Mouse (Mus musculus) forebrain, embryonic 11.5 days (tissue): Measurements from ENCODE around the gene Tnfrsf8. TPM values are rescaled to one million over a fixed set of nuclear protein-coding genes. Genes with fewer than 3 reads are reported as not detected.
"Not testable (repeated sequence)": the region's sequence is repeated elsewhere in the genome, so short reads cannot be mapped to it uniquely, and the experiment has no call there.

ENCODE experiments used
- ATAC-seq: fragments of 200-750 bp; cut with Nextera tagmentation; replicated peaks from 2 replicates; pipeline ENCODE4 v1.8.0; 2017; ENCODE audit warnings: moderate TSS enrichment; ENCODE audit not compliant: low FRiP score
- DNase-seq: peaks from one replicate; pipeline ENCODE4 v3.0.0-alpha.2; 2017; ENCODE audit warnings: low spot score
- H3K27ac ChIP-seq: fragments of 300-500 bp; sonication (generic); 2 replicates; pipeline ENCODE4 v1.5.1; 2014; ENCODE audit warnings: low read depth, low read length
- H3K27me3 ChIP-seq: fragments of 300-500 bp; sonication (generic); 2 replicates; pipeline ENCODE4 v1.6.1; 2014; ENCODE audit warnings: mild to moderate bottlenecking, low read length, mixed read lengths; ENCODE audit not compliant: control insufficient read depth, insufficient read depth
- H3K36me3 ChIP-seq: fragments of 300-500 bp; sonication (generic); 2 replicates; pipeline ENCODE4 v1.6.1; 2014; ENCODE audit warnings: mild to moderate bottlenecking, low read length, moderate library complexity, mixed read lengths; ENCODE audit not compliant: control insufficient read depth, insufficient read depth
- H3K4me1 ChIP-seq: fragments of 300-500 bp; sonication (generic); replicated peaks from 2 replicates; pipeline ENCODE4 v1.6.1; 2014; ENCODE audit warnings: low read length, mixed read lengths; ENCODE audit not compliant: control insufficient read depth, insufficient read depth
- H3K4me2 ChIP-seq: fragments of 300-500 bp; sonication (generic); 2 replicates; pipeline ENCODE4 v1.6.1; 2014; ENCODE audit warnings: low read depth, mild to moderate bottlenecking, low read length, moderate library complexity, mixed read lengths; ENCODE audit not compliant: severe bottlenecking
- H3K4me3 ChIP-seq: fragments of 300-500 bp; sonication (generic); 2 replicates; pipeline ENCODE4 v1.5.1; 2014; ENCODE audit warnings: low read depth, low read length
- H3K9ac ChIP-seq: fragments of 300-500 bp; sonication (generic); 2 replicates; pipeline ENCODE4 v1.6.1; 2014; ENCODE audit warnings: low read length
- H3K9me3 ChIP-seq: fragments of 300-500 bp; sonication (generic); 2 replicates; pipeline ENCODE4 v1.6.1; 2016; ENCODE audit warnings: low read length, mixed read lengths; ENCODE audit not compliant: control insufficient read depth
- WGBS: fragments of 180-500 bp; shearing (Covaris S2); extraction: QIAGEN DNeasy Blood & Tissue Kit; methylation state at CpG from one replicate; pipeline ENCODE4 v1.1.7; 2014; 5-methylcytosine and 5-hydroxymethylcytosine counted together
- polyA plus RNA-seq: library from polyadenylated mRNA; unstranded; fragments of >200 nt; fragmentation: Nextera tagmentation; extraction: Ambion mirVana; gene quantifications from 2 replicates; pipeline ENCODE4 v1.2.1, GENCODE M21; 2014

The Tnfrsf8 gene
- not detected in 2 replicates for polyA plus RNA-seq

DNA sequence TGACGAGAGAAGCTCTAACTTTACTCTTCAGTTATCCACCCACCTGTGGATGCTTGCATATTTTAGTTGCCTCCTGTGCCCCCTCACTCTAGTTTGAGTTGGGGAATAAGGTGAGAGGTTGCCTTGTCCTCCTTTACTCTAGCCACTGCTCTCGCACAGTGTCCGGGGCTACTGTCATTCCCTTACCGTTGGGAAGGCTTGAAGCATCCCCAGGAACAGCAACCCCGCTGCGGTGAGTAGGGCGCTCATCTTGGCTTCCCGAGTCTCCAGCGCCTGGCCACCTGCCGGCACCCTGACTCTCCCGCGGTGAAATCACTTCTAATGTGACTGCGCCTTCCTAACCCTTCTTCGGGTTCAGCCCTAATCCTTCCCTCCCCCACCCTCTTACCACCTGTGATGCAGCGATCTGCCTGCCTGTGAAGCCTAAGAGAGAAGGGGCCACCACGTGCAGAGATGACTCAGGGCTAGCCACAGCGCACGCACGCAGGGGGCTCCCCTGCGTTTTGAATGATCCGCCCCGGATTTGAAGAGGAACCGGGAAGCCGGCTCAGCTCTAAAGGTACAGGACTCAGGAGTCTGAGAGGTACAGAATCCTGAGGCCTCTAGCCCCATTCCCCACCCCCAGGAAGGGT lies at the start of gene Tnfrsf8:
Gene Tnfrsf8, minus strand, starts transcription at position 329 of the 632 bp plus-strand sequence.
- H3K36me3 ChIP-seq, result no peaks in the 10 kb centered on the region
- WGBS, result 2% methylated on average over 24 of the region's 24 CpGs
- no peaks in the 10 kb centered on the region for H3K4me1 ChIP-seq
- H3K4me3 ChIP-seq, result no peak within 1 kb of the TSS
- H3K27ac ChIP-seq, result no peak within 1 kb of the TSS
- DNase-seq (no peak), ATAC-seq (no peak)
- no peak within 1 kb of the TSS for H3K9ac ChIP-seq
- no peak within 1 kb of the TSS for H3K4me2 ChIP-seq
- H3K9me3 ChIP-seq, result no peaks in the 10 kb centered on the region
- no peaks in the 10 kb centered on the region for H3K27me3 ChIP-seq

DNA sequence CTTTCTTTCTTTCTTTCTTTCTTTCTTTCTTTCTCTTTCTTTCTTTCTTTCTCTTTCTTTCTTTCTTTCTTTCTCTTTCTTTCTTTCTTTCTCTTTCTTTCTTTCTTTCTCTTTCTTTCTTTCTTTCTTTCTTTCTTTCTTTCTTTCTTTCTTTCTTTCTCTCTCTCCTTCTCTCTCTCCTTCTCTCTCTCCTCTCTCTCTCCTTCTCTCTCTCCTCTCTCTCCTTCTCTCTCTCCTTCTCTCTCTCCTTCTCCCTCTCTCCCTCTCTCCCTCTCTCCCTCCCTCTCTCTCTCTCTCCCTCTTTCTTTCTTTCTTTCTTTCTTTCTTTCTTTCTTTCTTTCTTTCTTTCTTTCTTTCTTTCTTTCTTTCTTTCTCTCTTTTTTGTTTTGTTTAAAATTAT lies 46.7 kb upstream of the Tnfrsf8 start:
- not testable (repeated sequence) for H3K4me1 ChIP-seq, H3K4me2 ChIP-seq, DNase-seq, H3K27me3 ChIP-seq, ATAC-seq, H3K36me3 ChIP-seq, H3K9me3 ChIP-seq, H3K9ac ChIP-seq, H3K27ac ChIP-seq, H3K4me3 ChIP-seq

GRCm38 (mm10) chr4:145361065-145361464 lies 46.1 kb upstream of the Tnfrsf8 start:
- H3K27me3 ChIP-seq, result no peaks in the 10 kb centered on the region
- DNase-seq (no peak), ATAC-seq (no peak)
- H3K9me3 ChIP-seq, result no peaks in the 10 kb centered on the region
- H3K4me3 ChIP-seq, result no peak overlapping the region
- no peak overlapping the region for H3K9ac ChIP-seq
- no peak overlapping the region for H3K4me2 ChIP-seq
- no peaks in the 10 kb centered on the region for H3K4me1 ChIP-seq
- no peaks in the 10 kb centered on the region for H3K36me3 ChIP-seq
- WGBS, result 42% methylated on average over 12 of the region's 12 CpGs
- H3K27ac ChIP-seq, result no peak overlapping the region

DNA sequence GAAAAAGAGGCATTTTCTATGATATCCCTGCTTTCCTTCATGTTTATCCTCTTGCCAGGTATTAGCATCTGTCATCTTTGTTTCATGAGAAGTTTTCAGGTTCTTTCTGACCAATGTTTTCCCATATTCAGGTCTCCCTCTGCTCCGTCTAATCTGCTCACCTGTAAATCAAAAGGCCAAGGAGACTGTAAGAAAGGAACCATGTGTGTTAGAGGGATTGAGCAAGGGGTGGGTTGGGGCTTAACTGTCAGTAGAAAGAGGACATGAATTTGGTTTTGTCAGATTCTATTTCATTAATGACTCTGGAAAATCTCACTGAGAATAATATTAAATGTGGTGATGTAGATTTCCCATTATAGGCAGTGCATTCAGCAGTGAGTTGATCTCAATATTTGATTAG lies 45.6 kb upstream of the Tnfrsf8 start:
- Histone ChIP-seq H3K36me3 (no peaks in the 10 kb centered on the region), H3K4me3 (no peak overlapping the region), H3K9ac (no peak overlapping the region), H3K27me3 (no peaks in the 10 kb centered on the region), H3K27ac (no peak overlapping the region), H3K4me1 (no peaks in the 10 kb centered on the region), H3K9me3 (no peaks in the 10 kb centered on the region), H3K4me2 (no peak overlapping the region)
- no peak for DNase-seq
- no peak for ATAC-seq
- WGBS, result 70% methylated on average over 1 of the region's 1 CpGs

GRCm38 (mm10) chr4:145356234-145356633 lies 41.3 kb upstream of the Tnfrsf8 start:
- Histone ChIP-seq H3K27ac (no peak overlapping the region), H3K4me2 (no peak overlapping the region), H3K4me1 (no peaks in the 10 kb centered on the region), H3K36me3 (no peaks in the 10 kb centered on the region), H3K9ac (no peak overlapping the region), H3K9me3 (no peaks in the 10 kb centered on the region), H3K4me3 (no peak overlapping the region), H3K27me3 (no peaks in the 10 kb centered on the region)
- DNase-seq, result no peak
- ATAC-seq, result no peak

DNA sequence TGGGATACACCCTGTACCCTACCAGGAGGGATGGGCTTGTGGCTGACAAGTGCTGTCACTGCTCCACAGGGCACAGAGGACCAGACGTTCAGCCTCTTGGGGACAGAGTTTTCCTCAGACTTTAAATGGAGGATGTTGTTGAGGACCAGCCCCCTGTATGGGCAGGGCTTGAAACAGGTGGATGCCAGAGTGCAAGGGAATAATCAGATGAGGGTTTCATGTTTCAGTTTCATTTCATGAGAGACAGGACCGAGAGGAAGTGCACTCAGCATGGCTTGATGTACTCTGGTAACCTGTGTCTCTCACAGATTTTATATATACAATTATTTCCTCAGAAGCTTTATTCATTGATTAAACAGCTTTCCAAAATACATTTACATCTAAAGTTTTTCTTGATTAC lies 38.9 kb upstream of the Tnfrsf8 start:
- WGBS, result 45% methylated on average over 2 of the region's 2 CpGs
- Histone ChIP-seq H3K4me3 (no peak overlapping the region), H3K4me2 (no peak overlapping the region), H3K36me3 (no peaks in the 10 kb centered on the region), H3K9me3 (no peaks in the 10 kb centered on the region), H3K27ac (no peak overlapping the region), H3K27me3 (no peaks in the 10 kb centered on the region), H3K9ac (no peak overlapping the region), H3K4me1 (no peaks in the 10 kb centered on the region)
- DNase-seq (no peak), ATAC-seq (no peak)

DNA sequence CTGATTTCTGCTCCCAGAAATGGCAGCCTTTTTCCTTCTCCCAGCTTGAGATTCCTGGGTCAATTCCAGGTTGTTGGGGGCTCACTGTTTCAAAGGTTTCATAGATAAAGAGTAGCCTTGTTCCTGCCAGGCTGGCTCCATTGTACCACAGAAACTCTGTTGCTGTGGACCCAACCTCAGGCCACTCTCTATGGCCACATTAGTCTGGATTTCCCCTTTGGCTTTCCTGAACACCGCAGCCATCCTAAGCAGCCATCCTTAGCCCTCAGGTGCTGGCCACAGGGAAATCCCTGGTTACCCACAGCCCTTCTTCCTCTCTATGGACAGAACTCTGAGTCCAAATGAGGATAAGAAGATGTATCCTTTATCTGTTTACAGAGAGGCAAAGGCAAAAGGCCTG lies 30.0 kb upstream of the Tnfrsf8 start:
- Histone ChIP-seq H3K27ac (no peak overlapping the region), H3K4me3 (no peak overlapping the region), H3K36me3 (no peaks in the 10 kb centered on the region), H3K9me3 (no peaks in the 10 kb centered on the region), H3K4me1 (no peaks in the 10 kb centered on the region), H3K27me3 (no peaks in the 10 kb centered on the region), H3K9ac (no peak overlapping the region), H3K4me2 (no peak overlapping the region)
- WGBS, result 89% methylated on average over 1 of the region's 1 CpGs
- ATAC-seq (no peak), DNase-seq (no peak)

GRCm38 (mm10) chr4:145341879-145342809 lies 27.2 kb upstream of the Tnfrsf8 start:
- no peak for ATAC-seq
- 89% methylated on average over 6 of the region's 6 CpGs for WGBS
- DNase-seq, result no peak
- Histone ChIP-seq H3K4me2 (no peak overlapping the region), H3K27ac (no peak overlapping the region), H3K36me3 (no peaks in the 10 kb centered on the region), H3K9me3 (no peaks in the 10 kb centered on the region), H3K27me3 (no peaks in the 10 kb centered on the region), H3K9ac (no peak overlapping the region), H3K4me1 (no peaks in the 10 kb centered on the region), H3K4me3 (no peak overlapping the region)
